Mouse (Mus musculus): ENCODE results near the gene Il10ra. TPM values are rescaled to one million over a fixed set of nuclear protein-coding genes. Genes with fewer than 3 reads are reported as not detected.

The Il10ra gene
- polyA plus RNA-seq (2012; rRNA removed; ENCODE audit: low replicate concordance), result 1.7 and 3.0 TPM in 2 replicates

GRCm38 (mm10) chr9:45268597-45269325 is at the start of gene Il10ra:
Il10ra (minus strand) TSS chr9:45269149.

Other genes starting within 250 kb of the Il10ra start
- 7.6 and 16.9 TPM in 2 replicates for gene Mpzl2, start 229.3 kb downstream of the Il10ra start, polyA plus RNA-seq (2012; rRNA removed; ENCODE audit: low replicate concordance)
- 1.5 and 2.1 TPM in 2 replicates for gene Mpzl3, start 214.0 kb downstream of the Il10ra start, polyA plus RNA-seq (2012; rRNA removed; ENCODE audit: low replicate concordance)
- gene Jaml, start 190.0 kb downstream of the Il10ra start, polyA plus RNA-seq (2012; rRNA removed; ENCODE audit: low replicate concordance), result 1.2 TPM in 2 replicates
- 0.71 and 0.75 TPM in 2 replicates for gene Scn2b, start 151.4 kb downstream of the Il10ra start, polyA plus RNA-seq (2012; rRNA removed; ENCODE audit: low replicate concordance)
- gene Scn4b, start 130.8 kb downstream of the Il10ra start, polyA plus RNA-seq (2012; rRNA removed; ENCODE audit: low replicate concordance), result 0.05 TPM in 1 of 2 replicates, not detected in the other
- 0.05 TPM in 1 of 2 replicates, not detected in the other for gene BC049352, start 87.1 kb downstream of the Il10ra start, polyA plus RNA-seq (2012; rRNA removed; ENCODE audit: low replicate concordance)
- 46.7 and 62.2 TPM in 2 replicates for gene Tmprss4, start 65.1 kb downstream of the Il10ra start, polyA plus RNA-seq (2012; rRNA removed; ENCODE audit: low replicate concordance)
- gene Tmprss13, start 50.0 kb upstream of the Il10ra start, polyA plus RNA-seq (2012; rRNA removed; ENCODE audit: low replicate concordance), result not detected in 2 replicates
- gene Fxyd6, start 101.0 kb upstream of the Il10ra start, polyA plus RNA-seq (2012; rRNA removed; ENCODE audit: low replicate concordance), result 24.0 and 31.1 TPM in 2 replicates
- 4.3 and 5.3 TPM in 2 replicates for gene Fxyd2, start 130.5 kb upstream of the Il10ra start, polyA plus RNA-seq (2012; rRNA removed; ENCODE audit: low replicate concordance)
- gene Dscaml1, start 157.5 kb upstream of the Il10ra start, polyA plus RNA-seq (2012; rRNA removed; ENCODE audit: low replicate concordance), result 0.51 and 0.88 TPM in 2 replicates

Data from duodenum, adult 2 months (tissue).